Mouse (Mus musculus): ENCODE results near the gene Dvl1. TPM values are rescaled to one million over a fixed set of nuclear protein-coding genes. Genes with fewer than 3 reads are reported as not detected.

Gene Dvl1
- total RNA-seq, 2 experiments from 2014 or later, result 10.5 to 10.8 TPM

DNA sequence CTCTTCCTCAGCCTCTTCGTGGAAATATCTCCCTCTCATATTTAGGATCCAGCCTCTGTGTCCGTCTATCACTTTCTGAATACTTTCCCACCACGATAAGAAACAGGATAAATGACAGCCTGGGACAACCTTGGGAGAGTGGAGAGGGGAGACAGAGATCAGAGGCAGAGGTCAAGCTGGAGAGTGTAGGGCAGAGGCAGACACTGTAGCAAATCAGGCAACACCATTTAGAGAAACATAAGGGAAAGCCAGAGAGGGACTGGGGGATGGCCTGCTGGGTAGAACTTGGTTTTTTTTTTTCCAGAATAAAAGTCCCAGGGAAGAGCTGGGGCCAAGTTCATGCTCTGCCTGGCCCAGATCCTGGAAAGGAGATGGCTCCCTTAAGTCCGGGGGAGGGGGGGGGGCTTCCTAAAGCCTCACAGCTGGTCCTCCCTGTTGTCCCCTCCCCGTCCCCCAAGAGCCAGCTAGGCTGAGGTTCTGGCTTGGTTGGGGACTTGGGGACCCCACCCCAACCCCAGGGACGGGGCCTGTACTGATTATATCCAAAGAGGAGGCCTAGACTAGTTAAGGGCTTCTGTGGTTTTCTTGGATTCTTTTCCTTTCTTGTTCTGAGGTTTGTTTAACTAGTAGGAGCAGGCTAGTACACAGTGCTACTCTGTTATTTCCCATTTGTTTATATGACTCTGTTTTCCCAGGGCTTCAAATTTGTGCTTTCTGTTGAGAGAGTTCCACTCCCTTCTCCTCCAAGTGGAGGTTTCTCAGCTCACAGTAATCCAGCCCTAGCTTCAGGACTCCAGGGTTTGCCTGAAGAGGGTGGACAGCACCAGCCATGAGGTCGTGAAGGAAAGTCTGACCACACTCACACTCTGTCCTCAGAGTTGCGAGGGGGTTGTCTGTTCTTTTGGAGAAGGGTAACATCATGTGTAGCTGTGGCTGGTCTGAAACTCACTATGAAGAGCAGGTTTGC, 8.7 kb upstream of the Dvl1 start:
- ATAC-seq (ENCODE audit: poor library complexity, severe bottlenecking), result no peak

DNA sequence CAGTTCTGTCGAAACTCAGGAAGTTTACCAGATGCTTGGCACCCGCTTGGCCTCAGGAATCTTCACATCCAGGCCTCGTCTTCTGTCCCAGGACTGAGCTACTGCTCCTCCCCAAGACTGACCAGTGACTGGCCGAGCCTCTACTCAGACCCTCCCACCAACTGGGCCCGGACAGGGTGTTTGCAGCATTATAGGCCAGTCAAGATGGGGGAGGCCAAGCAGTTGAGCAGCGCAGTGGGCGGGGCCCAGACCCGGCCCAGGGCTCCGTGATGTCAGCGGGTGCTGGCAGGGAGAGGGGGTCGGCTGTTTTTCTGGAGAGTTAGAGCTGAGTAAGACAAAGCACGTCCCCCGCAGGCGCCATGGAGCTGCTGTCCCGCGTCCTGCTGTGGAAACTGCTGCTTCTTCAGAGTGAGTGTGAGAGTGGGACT, 7.7 kb upstream of the Dvl1 start, which contains the start of gene Mxra8:
Mxra8 (plus strand) TSS at position 198 of the 428 bp plus-strand sequence.
- no peak for ATAC-seq (ENCODE audit: poor library complexity, severe bottlenecking)

DNA sequence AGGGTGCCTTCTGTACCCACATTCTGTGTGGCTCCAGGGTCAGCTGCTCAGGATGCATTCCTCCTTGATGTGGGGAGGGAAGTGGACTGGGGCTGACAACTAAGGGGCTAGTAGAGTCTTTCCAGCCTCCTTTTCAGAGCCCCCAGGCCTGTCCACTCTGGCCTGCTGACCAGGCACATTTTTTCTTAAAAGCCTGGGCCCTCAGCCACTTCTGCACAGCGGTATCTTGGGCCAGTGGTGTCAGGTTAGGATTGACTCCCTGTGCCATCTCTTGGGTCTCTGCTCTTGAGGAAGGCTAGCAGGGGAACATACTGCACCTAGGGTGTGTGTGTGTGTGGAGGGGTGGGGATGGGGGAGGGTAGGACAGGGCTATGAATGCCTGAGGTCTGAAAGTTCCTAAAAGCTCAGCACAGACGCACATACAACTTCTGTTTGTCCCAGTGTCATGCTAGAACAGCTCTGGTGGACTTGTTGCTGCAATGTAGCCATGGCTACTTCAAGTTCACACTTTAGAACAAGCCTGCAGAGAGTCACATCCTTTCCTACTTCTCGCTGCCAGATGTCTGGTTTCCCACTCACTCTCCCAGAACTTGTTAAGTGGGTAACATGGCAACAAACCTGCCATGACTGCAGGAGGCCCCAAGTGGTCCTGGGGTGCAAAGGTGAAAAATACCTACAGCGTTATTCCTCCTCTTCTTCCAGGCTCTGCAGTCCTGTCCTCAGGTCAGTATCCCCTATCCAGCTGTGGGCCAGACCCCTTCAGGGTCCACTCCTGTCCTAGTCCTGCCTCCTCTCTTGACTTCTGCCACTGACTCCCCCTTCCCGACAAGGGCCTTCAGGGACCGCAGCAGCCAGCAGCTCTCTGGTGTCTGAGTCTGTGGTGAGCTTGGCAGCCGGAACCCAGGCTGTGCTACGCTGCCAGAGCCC, 6.9 kb upstream of the Dvl1 start:
- ATAC-seq (ENCODE audit: poor library complexity, severe bottlenecking), result no peak

DNA sequence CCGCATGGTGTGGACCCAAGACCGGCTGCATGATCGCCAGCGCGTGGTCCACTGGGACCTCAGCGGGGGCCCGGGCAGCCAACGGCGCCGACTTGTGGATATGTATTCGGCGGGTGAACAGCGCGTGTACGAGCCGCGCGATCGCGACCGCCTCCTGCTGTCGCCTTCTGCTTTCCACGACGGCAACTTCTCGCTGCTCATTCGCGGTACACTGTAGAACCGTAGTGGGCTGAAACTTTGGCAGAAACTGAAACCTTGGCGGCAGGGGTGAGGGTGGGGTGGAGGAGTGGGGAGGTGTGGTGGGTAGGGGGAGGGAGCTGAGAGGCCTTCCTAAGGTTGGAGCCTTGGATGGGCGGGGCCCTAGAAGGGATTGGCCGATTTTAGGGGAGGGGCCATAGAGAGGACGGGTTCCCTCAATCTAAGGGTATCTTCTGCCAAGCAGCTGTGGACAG, 6.2 kb upstream of the Dvl1 start:
- ATAC-seq (ENCODE audit: poor library complexity, severe bottlenecking), result peak; percentile 76

DNA sequence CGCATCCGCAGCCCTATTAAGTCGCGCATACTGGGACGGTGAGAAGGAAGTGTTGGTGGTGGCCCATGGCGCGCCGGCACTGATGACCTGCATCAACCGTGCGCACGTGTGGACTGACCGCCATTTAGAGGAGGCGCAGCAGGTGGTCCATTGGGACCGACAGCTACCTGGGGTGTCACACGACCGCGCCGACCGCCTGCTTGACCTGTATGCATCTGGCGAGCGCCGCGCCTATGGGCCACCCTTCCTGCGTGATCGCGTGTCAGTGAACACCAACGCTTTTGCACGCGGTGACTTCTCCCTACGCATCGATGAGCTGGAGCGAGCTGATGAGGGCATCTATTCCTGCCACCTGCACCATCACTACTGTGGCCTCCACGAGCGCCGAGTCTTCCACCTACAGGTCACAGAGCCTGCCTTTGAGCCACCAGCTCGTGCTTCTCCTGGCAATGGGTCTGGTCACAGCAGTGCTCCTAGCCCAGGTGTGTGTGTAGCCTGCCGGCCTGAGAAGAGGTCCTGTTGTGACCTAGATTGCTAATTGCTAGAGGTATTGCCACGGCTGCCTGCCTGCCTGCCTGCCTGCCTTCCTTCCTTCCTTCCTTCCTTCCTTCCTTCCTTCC, 5.4 kb upstream of the Dvl1 start:
- ATAC-seq (ENCODE audit: poor library complexity, severe bottlenecking), result 0 out of 2 replicates have a peak, but pooled peaks have one; percentile 1

DNA sequence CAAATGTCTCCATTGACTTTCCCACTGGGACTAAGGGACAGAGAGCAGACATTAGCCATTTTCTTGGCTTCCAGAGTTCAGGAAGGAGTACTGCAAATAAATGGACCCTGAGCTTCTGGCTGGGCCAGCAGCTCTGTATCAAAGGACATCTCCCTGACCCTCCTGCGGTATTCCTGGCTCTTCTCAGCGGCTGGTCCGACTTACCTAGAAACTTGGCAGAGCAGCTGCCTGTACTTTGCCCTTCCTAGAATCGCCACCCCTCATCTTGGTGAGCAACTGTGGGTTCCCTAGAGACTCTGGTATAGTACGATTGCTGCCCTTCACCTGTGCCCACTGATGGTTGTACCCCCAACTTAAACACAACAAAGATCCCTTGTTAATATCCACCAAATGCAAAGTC, 4.0 kb upstream of the Dvl1 start:
- ATAC-seq (ENCODE audit: poor library complexity, severe bottlenecking), result no peak

DNA sequence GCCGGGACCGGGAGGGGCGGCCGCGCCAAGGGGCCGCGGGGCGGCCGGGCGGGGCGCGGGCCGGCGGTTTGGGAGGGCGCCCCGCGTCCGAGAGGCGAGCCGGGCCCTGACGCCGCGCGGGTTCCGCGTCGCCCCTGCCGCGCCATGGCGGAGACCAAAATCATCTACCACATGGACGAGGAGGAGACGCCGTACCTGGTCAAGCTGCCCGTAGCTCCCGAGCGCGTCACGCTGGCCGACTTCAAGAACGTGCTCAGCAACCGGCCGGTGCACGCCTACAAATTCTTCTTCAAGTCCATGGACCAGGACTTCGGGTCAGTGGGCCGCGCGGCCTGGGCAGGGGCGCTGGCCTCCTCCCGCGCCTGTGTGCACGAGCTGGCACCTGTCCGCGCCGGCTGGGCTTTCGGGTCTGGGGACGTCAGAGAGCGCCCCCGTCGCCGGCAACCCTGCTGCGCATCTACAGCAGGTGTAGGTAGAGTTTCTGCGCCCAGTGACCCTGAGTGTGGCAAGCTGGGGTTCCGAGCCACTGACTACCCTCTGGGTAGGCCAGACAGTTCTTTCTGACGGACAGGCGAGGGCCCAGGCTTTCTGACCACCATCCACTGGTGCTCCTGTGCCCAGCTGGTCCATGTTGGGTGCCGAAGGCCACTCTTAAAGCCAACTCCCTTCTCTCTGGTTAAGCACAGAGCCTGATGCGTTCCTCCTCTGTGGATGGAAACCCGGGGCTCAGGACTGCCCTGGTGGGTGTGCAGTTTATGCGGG, 570 bp downstream of the Dvl1 start:
- ATAC-seq (ENCODE audit: poor library complexity, severe bottlenecking), result peak; percentile 25

DNA sequence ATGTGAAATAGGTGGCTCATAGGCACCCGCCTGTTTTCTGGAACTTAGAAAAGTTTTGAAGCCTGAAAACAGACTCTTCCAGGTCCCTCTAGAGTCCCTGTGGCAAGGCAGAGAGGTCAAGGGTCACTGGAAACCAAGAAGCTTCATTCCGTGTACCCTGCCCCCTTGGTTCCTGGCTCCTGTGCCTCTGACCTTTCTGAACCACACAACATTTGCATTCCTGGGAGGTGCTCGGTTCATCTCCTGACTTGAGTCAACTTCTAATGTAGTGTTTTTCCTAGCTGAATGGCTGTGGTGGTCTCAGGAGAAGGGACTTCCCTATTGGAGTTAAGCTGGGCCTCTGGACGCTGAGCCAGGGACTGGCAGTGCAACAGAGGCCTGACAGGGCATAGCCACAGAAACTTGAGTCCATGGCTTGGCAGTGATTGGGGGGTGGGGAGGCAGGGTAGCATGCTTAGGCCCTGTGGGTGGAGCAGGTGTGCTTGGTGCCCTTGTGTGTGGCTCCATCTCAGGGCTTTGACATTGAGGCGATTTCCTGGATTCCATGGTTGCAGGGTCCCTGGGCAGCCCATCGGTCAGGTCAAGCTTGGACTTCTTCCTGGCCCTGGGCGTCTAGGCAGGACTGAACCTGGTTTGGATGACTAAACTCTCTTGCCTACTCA, 1.4 kb downstream of the Dvl1 start:
- ATAC-seq (ENCODE audit: poor library complexity, severe bottlenecking), result no peak

DNA sequence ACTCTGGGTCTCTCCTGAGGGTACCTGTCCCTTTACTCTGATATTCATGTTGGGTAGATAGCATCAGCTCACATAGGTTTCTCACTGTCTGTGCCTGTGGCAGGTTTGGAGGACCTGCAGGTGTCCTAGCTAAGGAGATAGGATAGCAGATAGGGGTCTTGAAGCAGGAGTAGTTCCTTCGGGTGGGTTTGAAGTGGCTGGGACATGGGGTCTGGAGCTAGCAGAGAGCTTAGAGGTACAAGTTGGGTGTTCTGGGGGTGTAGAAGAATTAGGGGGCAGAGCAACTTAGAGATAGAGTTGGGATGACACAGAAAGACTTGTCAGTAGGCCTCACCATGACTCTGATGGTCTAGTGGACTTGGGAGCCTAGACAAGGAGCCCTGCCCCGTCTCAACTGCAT, 2.2 kb downstream of the Dvl1 start:
- no peak for ATAC-seq (ENCODE audit: poor library complexity, severe bottlenecking)

DNA sequence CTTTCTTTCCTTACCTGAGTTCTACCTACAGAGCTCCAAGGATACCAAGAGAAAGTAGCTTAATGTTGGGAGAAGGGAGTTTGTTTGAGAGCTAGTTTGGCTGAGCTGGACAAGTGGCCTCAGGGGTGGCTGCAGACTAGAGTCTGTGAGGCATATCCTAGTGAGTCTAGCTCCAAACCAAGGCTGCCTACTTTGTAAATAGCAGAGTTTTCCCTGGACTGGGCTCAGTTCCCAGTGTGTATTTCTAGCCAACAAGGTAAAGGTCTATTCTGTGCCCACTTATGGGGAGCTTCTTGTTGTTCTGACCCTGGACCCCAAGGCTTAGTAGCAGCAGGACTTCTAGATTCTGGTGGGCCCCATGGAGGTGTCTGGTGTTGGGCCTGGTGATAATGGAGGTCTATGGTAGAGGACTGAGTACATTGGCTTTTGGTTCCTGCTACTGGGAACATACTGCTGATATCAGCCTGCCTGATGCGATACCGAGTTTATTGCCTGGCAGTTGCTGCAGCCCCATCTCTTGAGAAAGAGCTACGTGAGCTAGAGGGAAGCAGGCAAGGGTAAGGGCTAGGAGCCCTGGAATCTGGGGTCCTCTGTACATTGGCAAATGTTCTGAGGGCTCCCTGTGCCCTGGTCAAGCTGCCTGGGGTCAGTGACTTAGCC, 2.7 kb downstream of the Dvl1 start:
- no peak for ATAC-seq (ENCODE audit: poor library complexity, severe bottlenecking)

DNA sequence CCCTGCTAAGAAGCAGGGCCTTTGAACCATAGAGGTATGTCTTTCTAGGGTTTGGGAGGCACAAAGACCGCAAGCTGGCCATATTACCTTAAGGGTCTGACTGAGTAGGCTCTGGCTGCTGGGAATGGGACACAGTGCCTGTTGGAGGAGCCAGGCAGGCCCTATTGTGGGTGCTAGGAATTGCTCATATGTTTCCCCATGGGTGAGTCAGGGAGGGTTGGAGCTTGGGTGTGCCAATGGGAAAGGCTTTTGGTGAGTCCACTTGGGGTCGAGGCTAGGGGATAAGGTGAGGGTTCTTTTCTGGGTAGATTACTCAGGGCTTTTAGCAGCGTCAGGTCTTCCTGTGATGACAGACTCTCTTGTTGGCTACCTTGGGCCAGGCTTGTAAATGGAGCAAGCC, 4.2 kb downstream of the Dvl1 start:
- ATAC-seq (ENCODE audit: poor library complexity, severe bottlenecking), result no peak

DNA sequence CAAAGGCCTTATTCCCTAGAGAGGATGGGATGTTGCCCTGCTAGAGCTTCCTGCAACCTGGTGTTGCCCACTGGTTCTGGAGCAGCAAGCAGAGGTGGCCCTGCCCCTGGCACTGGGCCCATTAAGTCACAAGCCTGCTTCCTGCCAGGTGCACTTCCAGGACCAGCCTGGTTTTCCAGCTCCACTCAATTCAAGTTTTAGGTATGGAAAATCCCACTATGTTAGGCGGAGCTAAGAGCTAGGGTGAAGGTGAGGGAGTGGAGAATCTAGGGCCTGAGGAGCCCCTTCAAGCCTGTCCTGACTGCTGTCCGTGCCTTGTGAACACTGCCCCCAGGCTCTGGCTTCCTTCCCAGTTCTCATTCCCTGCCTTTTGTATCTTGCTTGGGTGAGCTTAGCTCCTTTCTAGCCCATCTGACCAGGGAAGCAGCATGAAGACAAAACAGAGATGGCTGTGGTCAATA, 4.8 kb downstream of the Dvl1 start:
- ATAC-seq (ENCODE audit: poor library complexity, severe bottlenecking), result no peak

DNA sequence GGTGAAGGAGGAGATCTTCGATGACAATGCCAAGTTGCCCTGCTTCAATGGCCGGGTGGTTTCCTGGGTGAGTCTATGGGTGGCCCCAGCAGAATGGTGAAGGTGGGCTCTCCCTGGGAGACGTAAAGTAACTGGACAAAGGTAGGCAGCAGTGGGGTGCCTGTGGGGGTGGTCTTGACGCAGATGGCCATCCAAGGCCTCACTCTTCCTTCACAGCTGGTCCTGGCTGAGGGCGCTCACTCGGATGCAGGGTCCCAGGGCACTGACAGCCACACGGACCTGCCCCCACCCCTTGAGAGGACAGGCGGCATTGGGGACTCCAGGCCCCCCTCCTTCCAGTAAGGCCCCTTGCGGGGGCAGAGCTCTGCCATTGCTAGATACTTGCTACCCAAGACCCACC, 6.2 kb downstream of the Dvl1 start:
- no peak for ATAC-seq (ENCODE audit: poor library complexity, severe bottlenecking)

DNA sequence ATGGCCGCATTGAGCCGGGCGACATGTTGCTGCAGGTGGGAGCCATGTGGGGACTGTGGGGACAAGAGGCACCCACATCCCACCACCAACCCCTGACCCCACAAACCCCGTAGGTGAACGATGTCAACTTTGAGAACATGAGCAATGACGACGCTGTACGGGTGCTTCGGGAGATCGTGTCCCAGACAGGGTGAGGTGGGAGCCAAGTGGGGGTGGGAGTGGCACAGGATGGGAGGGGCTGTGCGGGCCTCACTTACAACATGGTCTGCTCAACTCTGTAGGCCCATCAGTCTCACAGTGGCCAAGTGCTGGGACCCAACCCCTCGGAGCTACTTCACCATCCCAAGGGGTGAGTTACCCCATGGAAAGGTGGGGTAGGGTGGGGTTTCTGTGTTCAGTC, 7.8 kb downstream of the Dvl1 start:
- ATAC-seq (ENCODE audit: poor library complexity, severe bottlenecking), result no peak

DNA sequence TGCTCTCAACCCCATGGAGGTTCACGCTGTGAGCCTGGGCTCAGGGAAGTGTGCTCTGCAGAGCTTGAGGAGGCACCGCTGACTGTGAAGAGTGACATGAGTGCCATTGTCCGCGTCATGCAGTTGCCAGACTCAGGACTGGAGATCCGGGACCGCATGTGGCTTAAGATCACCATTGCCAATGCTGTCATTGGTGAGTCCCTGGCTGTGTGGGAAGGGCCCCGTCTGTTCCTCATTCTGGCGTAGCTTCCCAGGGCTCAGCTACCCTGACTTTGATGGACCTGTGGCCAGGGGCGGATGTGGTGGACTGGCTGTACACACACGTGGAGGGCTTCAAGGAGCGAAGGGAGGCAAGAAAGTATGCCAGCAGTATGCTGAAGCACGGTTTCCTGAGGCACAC, 8.9 kb downstream of the Dvl1 start:
- no peak for ATAC-seq (ENCODE audit: poor library complexity, severe bottlenecking)

DNA sequence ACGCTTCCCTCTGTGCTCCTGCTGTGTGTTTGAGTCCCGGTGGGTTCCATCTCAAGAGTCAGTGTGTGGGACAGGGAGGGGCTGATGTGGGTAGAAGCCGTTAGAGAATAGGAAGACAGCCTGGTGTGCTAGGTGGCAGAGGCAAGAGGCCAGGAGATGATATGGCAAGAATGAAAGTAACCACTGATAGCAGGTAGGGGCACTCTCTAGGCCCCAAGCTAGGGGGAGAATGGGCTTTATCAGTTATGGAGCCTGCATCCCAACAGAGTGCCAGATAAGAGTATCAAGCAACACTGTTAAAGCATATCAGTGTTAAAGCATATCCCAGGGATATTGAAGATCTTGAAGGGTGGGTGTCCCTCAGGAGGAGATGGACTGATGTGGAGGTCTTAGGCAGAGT, 9.7 kb downstream of the Dvl1 start:
- no peak for ATAC-seq (ENCODE audit: poor library complexity, severe bottlenecking)

DNA sequence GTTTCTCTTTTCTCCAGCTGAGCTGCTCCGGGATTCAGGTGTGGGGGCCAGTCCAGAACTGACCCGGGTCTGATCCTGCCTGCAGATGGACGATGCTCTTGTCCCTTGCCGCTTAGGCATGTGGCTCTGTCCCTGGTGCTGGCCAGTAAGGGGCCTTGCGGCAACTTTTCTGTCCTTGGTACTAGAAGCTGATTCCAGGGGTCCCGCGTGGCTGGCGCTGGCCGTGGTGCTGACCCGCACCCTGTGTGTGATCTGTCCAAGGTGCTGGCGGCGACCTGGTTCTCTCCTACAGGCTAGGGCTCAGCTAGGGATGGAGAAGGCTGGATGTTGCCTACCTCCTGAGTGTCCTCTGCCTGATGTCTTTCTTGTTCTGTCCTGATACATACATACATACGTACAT, 12.1 kb downstream of the Dvl1 start:
- ATAC-seq (ENCODE audit: poor library complexity, severe bottlenecking), result no peak

DNA sequence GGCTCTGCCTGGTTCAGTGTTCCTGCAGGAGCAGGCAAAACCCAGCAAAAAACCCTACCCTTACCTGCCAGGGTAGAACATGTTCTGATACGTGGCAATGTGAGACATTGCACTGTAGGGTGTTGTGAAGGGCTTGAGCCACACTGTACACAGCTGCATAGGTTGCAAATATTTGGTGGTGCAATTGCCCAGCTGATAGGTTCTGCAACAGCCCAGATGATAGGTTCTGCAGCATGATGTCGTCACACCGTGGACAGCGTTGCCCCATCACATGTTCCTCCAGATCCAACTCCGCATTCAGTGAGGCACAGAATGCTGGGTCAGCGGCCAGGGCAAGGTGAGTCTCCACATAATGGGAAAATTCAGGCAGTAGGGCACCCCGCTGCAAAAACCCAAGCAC, 14.6 kb downstream of the Dvl1 start:
- ATAC-seq (ENCODE audit: poor library complexity, severe bottlenecking), result peak; percentile 92

DNA sequence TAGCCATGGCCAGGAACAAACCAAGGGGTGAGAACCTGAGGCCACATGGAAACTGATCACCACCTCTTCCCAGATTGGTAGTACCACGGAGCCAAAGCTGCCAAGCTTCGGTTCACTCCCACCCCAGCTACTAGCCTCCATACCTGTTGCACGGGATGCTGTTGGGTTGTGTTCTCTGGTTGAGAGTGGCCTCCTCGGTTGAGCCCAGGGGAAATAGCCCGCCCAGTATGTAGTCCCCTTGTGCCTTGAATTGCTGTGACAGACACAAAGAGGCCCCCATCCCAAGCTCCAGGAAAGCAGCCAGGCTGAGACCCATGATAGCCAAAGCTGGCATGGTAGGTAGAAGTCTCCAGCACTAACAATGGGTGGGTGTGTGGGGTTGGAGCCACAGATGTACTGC, 15.8 kb downstream of the Dvl1 start, which contains the start of gene Tas1r3:
Tas1r3 (minus strand) TSS at position 362 of the 400 bp plus-strand sequence.
- no peak for ATAC-seq (ENCODE audit: poor library complexity, severe bottlenecking)
